Mouse (Mus musculus) MEL (cell line): ENCODE measurements around the gene Acad10.

ENCODE experiments used
- CHD2 ChIP-seq: IDR thresholded peaks from 2 replicates; pipeline ENCODE4 v1.6.1; 2011; ENCODE audit warnings: low read length, improper control_type of control experiment
- CTCF ChIP-seq, 3 experiments: IDR thresholded peaks in 2 of 3; conservative IDR thresholded peaks in 1 of 3; 2 replicates each; pipeline ENCODE4 v1.5.1; 2011 to 2012; ENCODE audit warnings: low read length in 3 of 3, low read depth in 2 of 3, mild to moderate bottlenecking in 2 of 3, improper control_type of control experiment in 1 of 3, inconsistent platforms in 1 of 3, mixed read lengths in 1 of 3, moderate library complexity in 1 of 3; ENCODE audit not compliant: control insufficient read depth in 1 of 3, insufficient read depth in 1 of 3, poor library complexity in 1 of 3, severe bottlenecking in 1 of 3
- E2F4 ChIP-seq: IDR thresholded peaks from 2 replicates; pipeline ENCODE4 v1.6.1; 2011; ENCODE audit warnings: low read depth, low read length, improper control_type of control experiment, borderline replicate concordance
- ELF1 ChIP-seq: IDR thresholded peaks from 2 replicates; pipeline ENCODE4 v1.6.1; 2014; ENCODE audit warnings: low read depth, mild to moderate bottlenecking, inconsistent platforms, low read length, improper control_type of control experiment, moderate library complexity
- EP300 ChIP-seq, 2 experiments: IDR thresholded peaks; 2 replicates each; pipeline ENCODE4 v1.6.1; 2011; ENCODE audit warnings: improper control_type of control experiment in 2 of 2, low read length in 2 of 2, low read depth in 1 of 2, mild to moderate bottlenecking in 1 of 2
- GATA1 ChIP-seq: IDR thresholded peaks from 2 replicates; pipeline ENCODE4 v1.6.1; 2011; ENCODE audit warnings: low read depth, low read length, improper control_type of control experiment
- MAFK ChIP-seq: IDR thresholded peaks from 2 replicates; pipeline ENCODE4 v1.6.1; 2011; ENCODE audit warnings: low read depth, mild to moderate bottlenecking, low read length, improper control_type of control experiment, borderline replicate concordance
- NRF1 ChIP-seq: IDR thresholded peaks from 2 replicates; pipeline ENCODE4 v1.6.1; 2014; ENCODE audit warnings: low read depth, mild to moderate bottlenecking, inconsistent platforms, low read length, improper control_type of control experiment, moderate library complexity; ENCODE audit not compliant: poor library complexity, insufficient read depth, severe bottlenecking
- POLR2A ChIP-seq, 2 experiments: IDR thresholded peaks; 2 replicates each; pipeline ENCODE4 v1.6.1; 2011 to 2012; ENCODE audit warnings: low read length in 2 of 2, mild to moderate bottlenecking in 2 of 2, control low read depth in 1 of 2, improper control_type of control experiment in 1 of 2, low read depth in 1 of 2, moderate library complexity in 1 of 2; ENCODE audit not compliant: control insufficient read depth in 1 of 2, insufficient read depth in 1 of 2, poor library complexity in 1 of 2
- POLR2AphosphoS5 ChIP-seq: IDR thresholded peaks from 2 replicates; pipeline ENCODE4 v1.6.1; 2012; ENCODE audit warnings: low read depth, borderline replicate concordance, mild to moderate bottlenecking, inconsistent platforms, low read length, moderate library complexity, mixed read lengths
- SMC3 ChIP-seq: IDR thresholded peaks from 2 replicates; pipeline ENCODE4 v1.6.1; 2011; ENCODE audit warnings: low read depth, low read length, improper control_type of control experiment
- UBTF ChIP-seq: IDR thresholded peaks from 2 replicates; pipeline ENCODE4 v1.6.1; 2012; ENCODE audit warnings: low read depth, mild to moderate bottlenecking, inconsistent platforms, low read length, improper control_type of control experiment, moderate library complexity, borderline replicate concordance; ENCODE audit not compliant: insufficient read depth
- USF1 ChIP-seq: IDR thresholded peaks from 2 replicates; pipeline ENCODE4 v1.6.1; 2014; ENCODE audit warnings: low read depth, mild to moderate bottlenecking, inconsistent platforms, low read length, improper control_type of control experiment, moderate library complexity
- ZNF384 ChIP-seq: IDR thresholded peaks from 2 replicates; pipeline ENCODE4 v1.6.1; 2012; ENCODE audit warnings: low read depth, mild to moderate bottlenecking, inconsistent platforms, low read length, improper control_type of control experiment

DNA sequence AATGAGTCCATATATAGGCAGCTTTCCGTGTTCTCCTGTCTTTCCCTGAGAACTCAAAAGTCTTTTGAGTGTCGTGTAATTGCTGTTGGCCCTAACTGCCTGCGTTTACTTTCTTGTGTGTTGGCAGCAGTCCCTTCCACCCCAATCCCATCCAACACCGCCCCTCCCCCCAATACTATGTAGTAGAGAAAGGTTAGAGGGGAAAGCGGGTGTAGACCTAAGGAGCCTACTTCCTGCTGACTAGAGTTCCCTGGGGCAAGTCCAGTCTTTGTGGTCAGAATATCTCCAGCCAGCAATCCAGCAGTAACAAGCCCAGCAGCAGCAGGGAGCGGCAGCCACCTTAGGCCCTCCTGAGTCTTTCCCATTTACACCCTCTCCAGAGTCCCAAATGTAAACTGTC lies 8.1 kb upstream of the Acad10 start:
- no peak for TF ChIP-seq ELF1
- no peak for TF ChIP-seq NRF1
- TF ChIP-seq MAFK: no peak
- TF ChIP-seq CTCF (IDR thresholded peaks at IDR 0.05 in 2 of 3, conservative IDR thresholded peaks at IDR 0.05 in 1 of 3; ENCODE audit: control insufficient read depth in 1 of 3, insufficient read depth in 1 of 3, low read depth in 2 of 3, low read length in 3 of 3, poor library complexity in 1 of 3, severe bottlenecking in 1 of 3): no peak
- no peak for TF ChIP-seq CHD2
- no peak for TF ChIP-seq EP300 (IDR thresholded peaks at IDR 0.05; ENCODE audit: low read depth in 1 of 2, low read length in 2 of 2)
- no peak for TF ChIP-seq E2F4
- no peak for TF ChIP-seq SMC3
- no peak for TF ChIP-seq POLR2A (IDR thresholded peaks at IDR 0.05; ENCODE audit: control insufficient read depth in 1 of 2, insufficient read depth in 1 of 2, low read depth in 1 of 2, low read length in 2 of 2, poor library complexity in 1 of 2)
- TF ChIP-seq USF1: no peak
- no peak for TF ChIP-seq POLR2AphosphoS5
- TF ChIP-seq UBTF: no peak
- no peak for TF ChIP-seq GATA1
- TF ChIP-seq ZNF384: no peak
